Mouse (Mus musculus) heart, embryonic 12.5 days (tissue): ENCODE data around the gene Insyn1. TPM values are rescaled to one million over a fixed set of nuclear protein-coding genes. Genes with fewer than 3 reads are reported as not detected.

ENCODE experiments used
- ATAC-seq: fragments of 200-750 bp; cut with Nextera tagmentation; 2 replicates; pipeline ENCODE4 v1.8.0; 2017; ENCODE audit warnings: moderate TSS enrichment, moderate library complexity; ENCODE audit not compliant: insufficient number of reproducible peaks, low FRiP score
- H3K27ac ChIP-seq: fragments of 300-500 bp; sonication (generic); 2 replicates; pipeline ENCODE4 v1.5.1; 2016; ENCODE audit warnings: mild to moderate bottlenecking, moderate library complexity; ENCODE audit not compliant: poor library complexity, severe bottlenecking
- H3K27me3 ChIP-seq: fragments of 300-500 bp; sonication (generic); replicated peaks from 2 replicates; pipeline ENCODE4 v1.6.1; 2016; ENCODE audit warnings: mild to moderate bottlenecking, moderate library complexity
- H3K36me3 ChIP-seq: fragments of 300-500 bp; sonication (generic); 2 replicates; pipeline ENCODE4 v1.6.1; 2016; ENCODE audit warnings: mild to moderate bottlenecking, moderate library complexity
- H3K4me1 ChIP-seq: fragments of 300-500 bp; sonication (generic); replicated peaks from 2 replicates; pipeline ENCODE4 v1.6.1; 2016; ENCODE audit warnings: mild to moderate bottlenecking
- H3K4me2 ChIP-seq: fragments of 300-500 bp; sonication (generic); 2 replicates; pipeline ENCODE4 v1.6.1; 2016; ENCODE audit warnings: mild to moderate bottlenecking, moderate library complexity
- H3K4me3 ChIP-seq: fragments of 300-500 bp; sonication (generic); 2 replicates; pipeline ENCODE4 v1.5.1; 2016; ENCODE audit warnings: mild to moderate bottlenecking
- H3K9ac ChIP-seq: fragments of 300-500 bp; sonication (generic); 2 replicates; pipeline ENCODE4 v1.6.1; 2016; ENCODE audit warnings: mild to moderate bottlenecking, moderate library complexity
- H3K9me3 ChIP-seq: fragments of 300-500 bp; sonication (generic); replicated peaks from 2 replicates; pipeline ENCODE4 v1.6.1; 2016; ENCODE audit warnings: mild to moderate bottlenecking, moderate library complexity
- WGBS: fragments of 180-500 bp; shearing (Covaris S2); methylation state at CpG from one replicate; pipeline ENCODE4 v1.1.7; 2016; 5-methylcytosine and 5-hydroxymethylcytosine counted together
- polyA plus RNA-seq: library from polyadenylated mRNA; unstranded; fragments of >200 nt; fragmentation: Nextera tagmentation; extraction: Ambion mirVana; gene quantifications from 2 replicates; pipeline ENCODE4 v1.2.1, GENCODE M21; 2016

Insyn1 gene
- 0.97 and 1.3 TPM in 2 replicates for polyA plus RNA-seq

DNA sequence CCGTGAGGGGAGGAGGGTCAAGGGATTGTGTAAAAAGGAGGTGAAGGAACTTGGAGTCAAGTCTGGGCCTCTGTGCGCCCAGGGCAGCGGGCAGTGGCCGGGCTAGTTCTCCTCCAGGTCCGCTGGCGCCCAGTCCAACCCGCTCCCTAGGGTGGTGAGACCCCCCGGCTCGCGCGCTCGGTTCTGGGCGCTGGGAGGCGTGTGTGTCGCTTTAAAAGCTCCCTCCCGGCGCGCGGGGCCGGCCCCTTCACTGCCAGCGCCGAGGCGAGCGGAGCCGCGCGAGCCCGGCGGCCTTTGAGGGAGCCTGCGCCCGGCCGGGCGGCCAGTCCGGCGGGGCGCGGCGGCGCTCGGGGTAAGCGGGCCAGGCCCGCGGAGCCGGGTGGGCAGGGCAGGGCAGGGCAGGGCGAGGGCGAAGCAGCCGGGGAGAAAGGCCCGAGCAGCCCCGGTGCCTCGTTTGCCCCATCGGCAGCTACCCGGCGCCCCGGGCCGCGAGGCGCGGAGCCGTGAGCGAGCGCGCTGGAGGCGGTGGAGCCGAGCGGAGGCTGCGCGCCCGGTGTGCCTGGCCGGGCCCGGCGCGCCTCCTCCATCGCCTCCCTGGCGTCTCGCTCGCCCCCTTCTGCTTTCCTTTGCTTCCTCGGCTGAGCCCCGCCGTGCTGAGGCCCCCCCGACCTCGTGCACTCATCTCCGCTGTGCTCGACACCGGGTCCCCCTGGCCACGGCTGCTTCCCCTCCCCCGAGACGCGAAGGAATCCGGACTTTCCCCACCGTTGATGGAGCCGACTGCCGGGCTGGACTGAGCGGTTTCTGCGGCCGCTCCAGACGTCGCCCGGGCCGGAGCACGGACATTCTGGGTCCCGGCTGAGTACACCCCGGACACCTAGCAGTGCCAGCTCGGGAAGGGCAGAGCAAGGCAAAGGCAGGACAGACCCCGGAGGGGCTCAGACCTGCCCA is at the start of gene Insyn1:
Insyn1 (plus strand) TSS at position 753 of the 951 bp plus-strand sequence.
- WGBS, result under 1% methylated on average over 100 of the region's 104 CpGs
- peak; percentile 61 for ATAC-seq
- Histone ChIP-seq H3K9me3 (no peaks in the 10 kb centered on the region), H3K4me3 (peak within 1 kb of the TSS; percentile 61), H3K27ac (0 out of 2 replicates have a peak within 1 kb of the TSS, but pooled peaks have one; percentile 15), H3K4me2 (peak within 1 kb of the TSS; percentile 92), H3K27me3 (peaks cover 76% of the 10 kb centered on the region), H3K4me1 (peaks cover 15% of the 10 kb centered on the region), H3K36me3 (no peaks in the 10 kb centered on the region), H3K9ac (peak within 1 kb of the TSS; percentile 82)

DNA sequence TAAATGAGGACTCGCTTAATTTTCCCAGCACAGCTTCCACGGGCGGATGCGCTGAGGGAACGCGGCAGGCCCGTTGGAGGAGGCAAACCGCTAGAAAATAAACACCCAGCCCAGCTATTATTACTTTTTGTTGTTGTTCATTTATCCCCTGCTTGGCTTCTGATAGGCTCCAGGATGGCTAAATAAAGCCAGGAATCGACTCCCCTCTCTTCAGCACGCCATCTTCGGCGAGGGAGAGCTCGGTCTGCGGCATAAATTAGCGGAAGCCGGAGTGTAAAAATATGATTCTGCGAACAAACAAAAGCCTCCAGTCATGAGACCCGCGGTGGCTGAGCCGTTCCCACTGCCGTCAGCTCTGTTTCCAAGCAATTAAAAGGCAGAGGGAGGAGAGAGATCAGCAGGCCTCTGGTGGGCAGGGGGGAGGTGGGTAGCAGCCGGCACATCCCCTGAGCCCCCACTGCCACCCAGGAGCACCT is 49.4 kb upstream of the Insyn1 start:
- ATAC-seq, result no peak

DNA sequence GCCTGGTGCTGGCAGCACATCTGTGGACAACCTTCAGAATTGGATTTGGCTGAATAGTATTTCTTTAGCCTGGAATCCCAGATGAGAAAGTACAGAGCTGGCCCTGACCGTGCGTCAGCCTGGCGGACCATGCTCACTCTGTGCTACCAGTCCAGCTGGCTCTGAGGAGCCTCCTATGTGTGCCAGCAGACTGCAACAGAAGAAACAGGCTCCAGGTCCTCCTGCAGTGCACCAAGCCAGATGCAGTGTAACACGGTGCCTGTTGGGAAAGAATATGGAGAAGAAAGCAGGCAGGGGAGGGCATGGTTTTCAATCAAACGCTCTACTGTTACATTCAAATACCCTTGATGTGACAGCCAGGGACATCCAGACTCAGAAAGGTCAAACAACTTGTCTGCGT is 48.3 kb upstream of the Insyn1 start:
- H3K9me3 ChIP-seq, result no peaks in the 10 kb centered on the region
- no peak overlapping the region for H3K27ac ChIP-seq
- 79% methylated on average over 6 of the region's 6 CpGs for WGBS
- no peak overlapping the region for H3K4me3 ChIP-seq
- H3K4me1 ChIP-seq, result peaks cover 11% of the 10 kb centered on the region; the same call in 1 of the 2 replicates
- H3K4me2 ChIP-seq, result no peak overlapping the region
- no peak overlapping the region for H3K9ac ChIP-seq
- ATAC-seq, result no peak
- H3K36me3 ChIP-seq, result no peaks in the 10 kb centered on the region
- no peaks in the 10 kb centered on the region for H3K27me3 ChIP-seq

More for the DNA sequence above, 49.4 kb upstream of the Insyn1 start:
- H3K4me2 ChIP-seq, result no peak overlapping the region
- no peaks in the 10 kb centered on the region for H3K27me3 ChIP-seq
- H3K4me3 ChIP-seq, result no peak overlapping the region
- H3K27ac ChIP-seq, result no peak overlapping the region
- H3K4me1 ChIP-seq, result peaks cover 11% of the 10 kb centered on the region; the same call in 1 of the 2 replicates
- WGBS, result 82% methylated on average over 22 of the region's 22 CpGs
- H3K36me3 ChIP-seq, result no peaks in the 10 kb centered on the region
- no peaks in the 10 kb centered on the region for H3K9me3 ChIP-seq
- no peak overlapping the region for H3K9ac ChIP-seq

DNA sequence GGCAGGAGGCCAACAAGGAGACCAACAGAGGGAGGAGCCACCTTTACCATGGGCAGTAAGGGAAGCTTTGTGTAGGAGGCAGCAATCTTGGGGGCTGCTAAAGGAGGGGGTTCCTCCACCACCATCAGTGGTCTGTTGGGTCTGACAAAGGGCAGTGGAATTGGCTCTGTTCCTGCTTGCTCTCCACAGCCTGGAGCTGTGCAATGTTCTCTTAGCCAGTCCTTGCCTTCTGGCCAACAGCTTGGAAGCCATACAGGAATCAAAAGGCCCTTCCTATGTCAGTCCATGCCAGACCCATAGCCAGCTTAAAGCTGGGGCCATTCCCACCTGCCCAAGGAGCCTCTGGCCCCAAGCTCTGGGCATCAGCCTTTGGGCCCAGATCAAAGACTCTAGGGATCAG is 47.8 kb upstream of the Insyn1 start:
- H3K27ac ChIP-seq, result no peak overlapping the region
- H3K9me3 ChIP-seq, result no peaks in the 10 kb centered on the region
- H3K4me2 ChIP-seq, result no peak overlapping the region
- H3K36me3 ChIP-seq, result no peaks in the 10 kb centered on the region
- no peak overlapping the region for H3K9ac ChIP-seq
- no peak overlapping the region for H3K4me3 ChIP-seq
- H3K27me3 ChIP-seq, result no peaks in the 10 kb centered on the region
- ATAC-seq, result no peak
- H3K4me1 ChIP-seq, result peaks cover 11% of the 10 kb centered on the region; the same call in 1 of the 2 replicates

DNA sequence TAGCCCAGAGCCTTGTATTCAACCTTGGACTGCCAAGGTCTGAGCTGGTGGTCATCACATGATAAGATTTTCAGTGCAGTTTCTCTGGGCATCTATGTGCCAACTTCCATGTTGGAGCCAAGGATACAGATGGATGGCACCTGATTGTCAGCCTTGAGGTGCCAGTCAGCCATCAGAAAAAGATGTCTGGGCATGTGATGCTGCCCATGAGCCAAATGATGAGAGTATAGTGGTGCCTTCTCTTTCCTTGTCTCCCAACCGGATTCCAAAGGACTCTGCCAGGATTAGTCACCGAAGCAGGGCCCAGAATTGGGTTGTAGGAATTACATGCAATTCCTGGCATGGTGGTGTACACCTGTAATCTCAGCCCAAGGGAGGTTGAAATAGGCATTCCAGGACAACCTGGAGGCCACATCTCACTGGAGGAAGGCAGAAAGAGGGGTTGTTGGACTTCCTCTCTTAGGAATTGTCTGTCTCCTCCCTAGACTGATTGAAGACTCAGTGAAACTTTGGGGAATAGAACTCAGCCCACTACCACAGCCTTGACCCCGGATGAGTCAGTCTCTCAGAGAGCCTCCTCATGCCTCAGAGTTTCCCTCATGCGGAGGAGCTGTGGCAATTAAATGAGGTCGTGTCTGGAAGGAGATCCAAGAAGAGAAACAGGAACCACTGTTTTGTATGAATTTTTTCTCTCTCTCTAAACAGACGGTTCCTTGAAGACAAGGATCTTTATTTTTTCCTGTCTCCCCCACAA is 46.9 kb upstream of the Insyn1 start:
- Histone ChIP-seq H3K4me1 (peaks cover 11% of the 10 kb centered on the region; the same call in 1 of the 2 replicates), H3K36me3 (no peaks in the 10 kb centered on the region), H3K9me3 (no peaks in the 10 kb centered on the region), H3K4me3 (no peak overlapping the region), H3K27ac (0 out of 2 replicates have a peak overlapping the region, but pooled peaks have one; percentile 1), H3K9ac (no peak overlapping the region), H3K4me2 (no peak overlapping the region), H3K27me3 (no peaks in the 10 kb centered on the region)
- ATAC-seq, result no peak
- 66% methylated on average over 6 of the region's 6 CpGs for WGBS

DNA sequence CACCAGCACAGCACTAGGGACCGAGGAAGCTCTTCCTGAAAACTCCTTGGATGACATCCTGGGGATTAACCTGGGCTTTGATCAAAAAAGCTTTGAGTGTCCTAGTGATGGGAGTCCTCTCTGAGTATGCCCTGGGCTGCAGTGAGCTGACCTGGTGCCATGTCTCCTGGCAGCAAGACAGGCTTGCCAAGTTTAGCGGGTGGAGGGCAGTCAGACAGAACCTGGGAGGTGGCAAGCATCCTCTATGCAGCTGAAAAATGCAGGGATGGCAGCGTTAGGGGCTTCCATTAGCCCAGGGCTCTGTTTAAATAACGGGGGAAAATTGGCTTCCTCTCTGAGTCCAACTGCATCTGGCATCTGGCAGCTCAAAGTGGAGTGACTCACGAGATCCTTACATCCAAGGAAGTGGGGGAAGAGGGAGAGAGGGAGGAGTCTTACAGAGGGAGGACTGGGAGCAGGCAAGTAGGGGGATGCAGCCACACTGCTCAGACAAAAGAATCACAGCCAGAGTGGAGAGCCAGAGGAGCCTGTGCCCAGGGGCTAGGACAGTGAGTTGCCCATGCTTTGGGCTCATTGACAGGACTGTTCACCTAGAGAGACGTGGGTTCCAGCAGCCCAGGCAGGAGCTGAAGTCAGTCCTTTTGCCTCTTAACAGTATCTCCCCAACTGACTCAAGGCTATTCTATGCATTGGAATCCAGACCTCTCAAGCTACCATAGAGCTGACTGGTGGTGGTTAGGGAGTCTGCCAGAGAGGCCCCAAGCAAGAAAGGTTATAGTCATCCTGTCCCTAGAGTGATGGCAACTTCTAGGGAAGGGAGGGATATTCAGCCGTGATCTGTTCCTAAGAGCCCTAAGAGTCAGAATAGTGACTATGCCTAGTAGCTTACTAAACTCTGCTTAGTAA is 46.0 kb upstream of the Insyn1 start:
- Histone ChIP-seq H3K4me1 (peaks cover 18% of the 10 kb centered on the region), H3K36me3 (no peaks in the 10 kb centered on the region), H3K4me3 (no peak overlapping the region), H3K9me3 (no peaks in the 10 kb centered on the region), H3K9ac (no peak overlapping the region), H3K27me3 (no peaks in the 10 kb centered on the region), H3K27ac (peak overlapping the region; percentile 1; the same call in 1 of the 2 replicates), H3K4me2 (no peak overlapping the region)
- 39% methylated on average over 7 of the region's 7 CpGs for WGBS
- 0 out of 2 replicates have a peak, but pooled peaks have one; percentile 15 for ATAC-seq

DNA sequence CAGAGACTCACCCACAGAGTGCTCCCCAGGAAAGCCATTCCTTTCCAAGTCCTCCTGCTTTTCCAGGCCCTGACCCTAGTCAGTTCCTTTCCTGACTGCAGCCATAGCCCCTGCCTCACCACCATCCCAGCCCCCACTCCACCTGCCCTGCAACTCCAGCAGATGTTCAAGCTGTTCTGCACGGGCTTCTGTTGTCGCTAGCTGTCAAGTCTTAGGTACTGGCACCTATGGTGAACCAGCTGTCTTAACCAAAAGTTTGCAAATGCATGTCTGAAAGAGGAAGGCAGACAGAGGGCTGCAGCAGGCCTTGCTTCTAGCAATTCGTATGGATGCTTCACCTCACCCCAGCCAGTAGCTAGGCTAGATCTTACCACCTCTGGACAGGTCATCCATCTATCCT is 45.3 kb upstream of the Insyn1 start:
- no peak overlapping the region for H3K27ac ChIP-seq
- H3K4me3 ChIP-seq, result no peak overlapping the region
- no peaks in the 10 kb centered on the region for H3K27me3 ChIP-seq
- no peak for ATAC-seq
- H3K36me3 ChIP-seq, result no peaks in the 10 kb centered on the region
- H3K9ac ChIP-seq, result no peak overlapping the region
- H3K4me2 ChIP-seq, result no peak overlapping the region
- H3K9me3 ChIP-seq, result no peaks in the 10 kb centered on the region
- peaks cover 25% of the 10 kb centered on the region for H3K4me1 ChIP-seq
- 79% methylated on average over 3 of the region's 3 CpGs for WGBS

DNA sequence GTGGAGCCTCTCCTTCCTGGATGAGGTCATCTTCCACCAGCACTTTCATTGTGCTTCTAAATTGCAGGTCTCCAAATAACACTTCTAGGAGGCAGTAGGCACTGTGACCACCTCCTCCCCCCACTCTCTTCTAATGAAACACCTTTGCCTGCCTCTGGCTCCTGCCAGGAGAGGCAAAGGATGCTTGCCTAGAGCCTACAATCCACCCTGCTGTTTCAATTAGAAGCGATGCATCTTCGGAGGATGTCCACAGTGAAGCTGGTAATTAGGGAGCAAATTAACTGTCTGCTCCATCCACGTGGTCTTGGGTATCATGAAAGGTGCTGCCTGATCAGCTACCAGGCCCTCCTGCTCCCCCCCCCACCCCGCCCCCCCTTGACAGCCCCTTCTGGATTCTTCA is 41.6 kb upstream of the Insyn1 start:
- Histone ChIP-seq H3K9me3 (no peaks in the 10 kb centered on the region), H3K4me3 (no peak overlapping the region), H3K36me3 (no peaks in the 10 kb centered on the region), H3K9ac (no peak overlapping the region), H3K27ac (no peak overlapping the region), H3K4me2 (no peak overlapping the region), H3K27me3 (0 out of 2 replicates have a peak, but pooled peaks cover 3% of the 10 kb centered on the region), H3K4me1 (peaks cover 31% of the 10 kb centered on the region)
- WGBS, result 36% methylated on average over 4 of the region's 4 CpGs
- ATAC-seq, result no peak

DNA sequence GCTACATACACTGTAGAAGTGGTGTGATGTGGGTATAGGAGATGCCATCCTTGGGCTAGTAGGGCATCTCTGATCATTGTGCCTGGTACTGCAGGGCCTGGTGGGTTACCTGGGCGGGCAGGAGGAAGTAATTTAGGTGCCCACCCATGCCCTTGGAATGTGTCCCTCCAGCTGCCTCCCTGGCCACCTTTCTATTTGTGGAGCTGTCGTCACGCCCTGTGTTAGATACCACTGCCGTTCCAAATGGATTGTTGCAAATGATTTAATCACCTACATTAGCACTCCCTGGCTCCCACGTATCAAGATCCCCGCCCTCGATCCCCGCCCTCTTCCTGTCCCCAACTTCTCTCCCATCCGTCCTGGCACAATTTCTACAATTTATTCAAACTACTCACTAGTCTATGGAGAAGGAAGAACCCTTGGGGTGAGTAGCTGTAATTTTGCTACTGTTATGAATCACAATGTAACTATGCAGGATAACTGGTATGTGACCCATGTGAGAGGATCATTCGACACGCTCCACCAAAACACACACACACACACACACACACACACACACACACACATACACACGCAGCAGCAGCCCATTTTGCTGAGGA is 40.3 kb upstream of the Insyn1 start:
- 57% methylated on average over 12 of the region's 12 CpGs for WGBS
- ATAC-seq, result no peak
- H3K9ac ChIP-seq, result no peak overlapping the region

DNA sequence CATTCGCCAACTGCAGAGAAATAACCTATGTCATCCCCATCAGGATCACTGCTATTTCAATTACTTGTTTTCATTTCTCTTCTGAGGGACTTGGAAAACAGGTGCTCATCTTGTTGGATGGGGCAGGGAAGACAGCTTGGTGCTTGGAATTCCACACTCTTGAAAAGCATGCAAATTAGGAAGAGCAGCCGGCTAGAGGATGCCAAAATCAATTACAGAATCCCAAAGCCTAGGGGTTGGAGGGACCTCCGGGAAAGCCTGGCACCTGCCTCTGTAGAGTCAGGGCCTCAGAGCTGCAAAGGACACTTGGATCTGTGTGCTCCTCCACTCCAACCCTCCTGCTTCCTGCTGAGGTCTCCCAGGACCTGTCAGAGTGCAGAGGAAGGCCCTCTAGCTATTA is 38.9 kb upstream of the Insyn1 start:
- no peak overlapping the region for H3K4me3 ChIP-seq
- H3K9me3 ChIP-seq, result no peaks in the 10 kb centered on the region
- H3K9ac ChIP-seq, result no peak overlapping the region
- 52% methylated on average over 3 of the region's 3 CpGs for WGBS
- no peak for ATAC-seq
- H3K36me3 ChIP-seq, result no peaks in the 10 kb centered on the region
- H3K4me2 ChIP-seq, result no peak overlapping the region
- 0 out of 2 replicates have a peak, but pooled peaks cover 3% of the 10 kb centered on the region for H3K27me3 ChIP-seq
- no peak overlapping the region for H3K27ac ChIP-seq
- peaks cover 20% of the 10 kb centered on the region for H3K4me1 ChIP-seq

More for the DNA sequence above, 40.3 kb upstream of the Insyn1 start:
- Histone ChIP-seq H3K9me3 (no peaks in the 10 kb centered on the region), H3K36me3 (no peaks in the 10 kb centered on the region), H3K27ac (no peak overlapping the region), H3K4me2 (no peak overlapping the region), H3K4me1 (peaks cover 20% of the 10 kb centered on the region), H3K27me3 (0 out of 2 replicates have a peak, but pooled peaks cover 3% of the 10 kb centered on the region), H3K4me3 (no peak overlapping the region)
